Mouse (Mus musculus) stomach, postnatal 0 days (tissue): ENCODE results near the gene AW011738.

Experiments
- CTCF ChIP-seq: IDR thresholded peaks from 2 replicates; pipeline ENCODE4 v1.5.1; 2016; ENCODE audit warnings: antibody characterized with exemption, low read depth, mild to moderate bottlenecking, moderate library complexity
- EP300 ChIP-seq: optimal IDR thresholded peaks from 2 replicates; pipeline ENCODE3; 2016; ENCODE audit warnings: antibody characterized with exemption

DNA sequence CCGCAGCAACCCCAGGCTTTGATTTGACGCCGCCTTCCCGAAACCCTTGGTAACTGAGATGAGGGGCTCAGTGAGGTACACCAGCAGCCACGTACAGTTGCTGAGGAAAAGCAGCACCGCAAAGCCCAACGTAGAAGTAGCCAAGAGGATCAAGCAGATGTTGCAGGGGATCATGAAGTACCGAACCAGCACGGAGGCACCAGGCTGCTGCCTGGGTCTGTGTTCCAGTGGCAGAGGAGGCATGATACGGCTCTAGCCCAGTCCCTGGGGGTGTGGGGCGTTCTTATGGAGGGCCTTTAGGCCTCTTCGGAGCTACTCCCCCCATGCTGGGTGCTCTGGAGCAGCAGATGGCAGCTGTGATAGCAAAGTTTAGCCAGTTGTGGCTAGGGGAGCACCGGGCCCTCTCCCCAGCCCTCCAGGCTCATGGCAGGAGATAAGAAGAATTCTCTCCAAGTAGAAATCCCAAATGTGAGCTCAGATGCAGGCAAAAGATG lies 17.6 kb upstream of the AW011738 start:
- TF ChIP-seq CTCF (no peak), EP300 (no peak)
